Mouse (Mus musculus): ENCODE measurements around the gene Ccnl1. TPM values are rescaled to one million over a fixed set of nuclear protein-coding genes. Genes with fewer than 3 reads are reported as not detected.

Ccnl1 gene
- total and polyA plus RNA-seq, 3 experiments = 16.7 to 18.1 (median 17.8) TPM

GRCm38 (mm10) chr3:65905281-65906169, 52.5 kb downstream of the Ccnl1 start:
- 13% methylated on average over 7 of the region's 7 CpGs for WGBS

GRCm38 (mm10) chr3:65904711-65905110, 53.3 kb downstream of the Ccnl1 start:
- Histone ChIP-seq H3K4me3 (no peak overlapping the region), H3K27me3 (ENCODE audit: control insufficient read depth, insufficient read depth, low read length) (no peaks in the 10 kb centered on the region), H3K79me2 (replicated peaks; ENCODE audit: control insufficient read depth, insufficient read depth, low read length) (no peaks in the 10 kb centered on the region), H3K36me3 (ENCODE audit: control insufficient read depth, insufficient read depth, low read length) (peaks cover 4% of the 10 kb centered on the region; the same call in 1 of the 2 replicates), H3K9ac (ENCODE audit: low read depth, low read length) (no peak overlapping the region), H3K4me1 (ENCODE audit: control insufficient read depth, insufficient read depth, low read length) (peaks cover 8% of the 10 kb centered on the region), H3K27ac (peak overlapping the region; percentile 55)
- WGBS = 11% methylated on average over 6 of the region's 6 CpGs
- peak in 1 of 2 experiments; percentile 44 for DNase-seq
- no peak for TF ChIP-seq CTCF (IDR thresholded peaks at IDR 0.05)
- TF ChIP-seq EP300 (IDR thresholded peaks at IDR 0.05; ENCODE audit: insufficient read depth, low read depth, low read length) = no peak
- TF ChIP-seq POLR2A (IDR thresholded peaks at IDR 0.05; ENCODE audit: insufficient read depth, low read depth, low read length) = no peak
- intact Hi-C loops (cut with DNase I) = loop anchor here (2.0 to 5.0 kb wide), 2 partner anchors 24 to 32 kb away; no protein-coding TSS in a partner anchor

More at GRCm38 (mm10) chr3:65905281-65906169, 52.5 kb downstream of the Ccnl1 start:
- Histone ChIP-seq H3K27ac (peak overlapping the region; percentile 66), H3K4me1 (ENCODE audit: control insufficient read depth, insufficient read depth, low read length) (peaks cover 8% of the 10 kb centered on the region), H3K4me3 (no peak overlapping the region), H3K79me2 (replicated peaks; ENCODE audit: control insufficient read depth, insufficient read depth, low read length) (no peaks in the 10 kb centered on the region), H3K27me3 (ENCODE audit: control insufficient read depth, insufficient read depth, low read length) (no peaks in the 10 kb centered on the region), H3K9ac (ENCODE audit: low read depth, low read length) (no peak overlapping the region), H3K36me3 (ENCODE audit: control insufficient read depth, insufficient read depth, low read length) (peaks cover 4% of the 10 kb centered on the region; the same call in 1 of the 2 replicates)
- intact Hi-C loops (cut with DNase I) = loop anchor here (2.0 to 5.0 kb wide), 2 partner anchors 23 to 33 kb away; no protein-coding TSS in a partner anchor
- TF ChIP-seq EP300 (IDR thresholded peaks at IDR 0.05; ENCODE audit: insufficient read depth, low read depth, low read length) = 0 out of 2 replicates have a peak, but pooled peaks have one; percentile 17
- TF ChIP-seq CTCF (IDR thresholded peaks at IDR 0.05) = no peak
- DNase-seq = peak; percentile 46 to 61

GRCm38 (mm10) chr3:65904106-65904505, 53.9 kb downstream of the Ccnl1 start:
- DNase-seq = no peak
- Histone ChIP-seq H3K4me1 (ENCODE audit: control insufficient read depth, insufficient read depth, low read length) (peaks cover 8% of the 10 kb centered on the region), H3K27me3 (ENCODE audit: control insufficient read depth, insufficient read depth, low read length) (no peaks in the 10 kb centered on the region), H3K79me2 (replicated peaks; ENCODE audit: control insufficient read depth, insufficient read depth, low read length) (no peaks in the 10 kb centered on the region), H3K36me3 (ENCODE audit: control insufficient read depth, insufficient read depth, low read length) (peaks cover 4% of the 10 kb centered on the region; the same call in 1 of the 2 replicates), H3K9ac (ENCODE audit: low read depth, low read length) (no peak overlapping the region), H3K4me3 (no peak overlapping the region), H3K27ac (peak overlapping the region; percentile 55)
- TF ChIP-seq EP300 (IDR thresholded peaks at IDR 0.05; ENCODE audit: insufficient read depth, low read depth, low read length) (no peak), POLR2A (IDR thresholded peaks at IDR 0.05; ENCODE audit: insufficient read depth, low read depth, low read length) (no peak), CTCF (IDR thresholded peaks at IDR 0.05) (no peak)
- 31% methylated on average over 4 of the region's 4 CpGs for WGBS
- intact Hi-C loops (cut with DNase I) = loop anchor here (2.0 kb wide), 1 partner anchor 25 kb away; no protein-coding TSS in a partner anchor

GRCm38 (mm10) chr3:65898598-65899278, 59.3 kb downstream of the Ccnl1 start:
- Histone ChIP-seq H3K79me2 (replicated peaks; ENCODE audit: control insufficient read depth, insufficient read depth, low read length) (no peaks in the 10 kb centered on the region), H3K27me3 (ENCODE audit: control insufficient read depth, insufficient read depth, low read length) (no peaks in the 10 kb centered on the region), H3K4me1 (ENCODE audit: control insufficient read depth, insufficient read depth, low read length) (peaks cover 1% of the 10 kb centered on the region; the same call in 1 of the 2 replicates), H3K9ac (ENCODE audit: low read depth, low read length) (no peak overlapping the region), H3K36me3 (ENCODE audit: control insufficient read depth, insufficient read depth, low read length) (no peaks in the 10 kb centered on the region), H3K4me3 (no peak overlapping the region), H3K27ac (no peak overlapping the region)
- no peak for TF ChIP-seq CTCF (IDR thresholded peaks at IDR 0.05)
- TF ChIP-seq POLR2A (IDR thresholded peaks at IDR 0.05; ENCODE audit: insufficient read depth, low read depth, low read length) = no peak
- no peak for TF ChIP-seq EP300 (IDR thresholded peaks at IDR 0.05; ENCODE audit: insufficient read depth, low read depth, low read length)
- WGBS = 75% methylated on average over 8 of the region's 8 CpGs
- intact Hi-C loops (cut with DNase I) = no loop called here
- DNase-seq = no peak

- peaks cover 1% of the 10 kb centered on the region; the same call in 1 of the 2 replicates for H3K4me1 ChIP-seq (ENCODE audit: control insufficient read depth, insufficient read depth, low read length)
- peak in 1 of 2 experiments; percentile 43 for DNase-seq
- H3K9ac ChIP-seq (ENCODE audit: low read depth, low read length) = no peak overlapping the region
- intact Hi-C loops (cut with DNase I) = no loop called here
- H3K79me2 ChIP-seq (replicated peaks; ENCODE audit: control insufficient read depth, insufficient read depth, low read length) = no peaks in the 10 kb centered on the region
- H3K36me3 ChIP-seq (ENCODE audit: control insufficient read depth, insufficient read depth, low read length) = no peaks in the 10 kb centered on the region
- no peaks in the 10 kb centered on the region for H3K27me3 ChIP-seq (ENCODE audit: control insufficient read depth, insufficient read depth, low read length)
- no peak overlapping the region for H3K4me3 ChIP-seq
- TF ChIP-seq POLR2A (IDR thresholded peaks at IDR 0.05; ENCODE audit: insufficient read depth, low read depth, low read length) (no peak), EP300 (IDR thresholded peaks at IDR 0.05; ENCODE audit: insufficient read depth, low read depth, low read length) (no peak), CTCF (IDR thresholded peaks at IDR 0.05) (no peak)
- 20% methylated on average over 3 of the region's 3 CpGs for WGBS
- no peak overlapping the region for H3K27ac ChIP-seq
Observed at GRCm38 (mm10) chr3:65897233-65897993, 60.6 kb downstream of the Ccnl1 start.

All from heart, adult 2 months (tissue).